Comparison of ENCODE assay signal across 18 mouse cellular contexts in genomic region chr4:97609329-97609728, GRCm38 (mm10).
DNase-seq lines count a peak whose midpoint lies in the region; ATAC-seq and TF ChIP-seq lines count a peak whose summit lies in the region.
"Had no signal": no experiment of that assay in that cellular context is flagged by ENCODE, and none has a peak within 500 bp of the region (broad histone marks: within the 10 kb centered on the region; RNA-seq: fewer than 3 reads in every experiment).

No protein-coding gene starts in this region.

- no peak overlapping the region for H3K9ac ChIP-seq in heart, adult 2 months (ENCODE audit: low read depth, low read length)
- no peak overlapping the region for H3K9ac ChIP-seq in neural tube, embryonic 13.5 days
- no peak overlapping the region for H3K9ac ChIP-seq in hindbrain, embryonic 14.5 days
- H3K9ac ChIP-seq: limb, embryonic 15.5 days; midbrain, embryonic 12.5 days had no signal

- H3K9me3 ChIP-seq in neural tube, embryonic 13.5 days: no peaks in the 10 kb centered on the region
- H3K9me3 ChIP-seq in hindbrain, embryonic 14.5 days (ENCODE audit: control insufficient read depth, low read length): no peaks in the 10 kb centered on the region
- H3K9me3 ChIP-seq: embryonic facial prominence, embryonic 10.5 days; limb, embryonic 15.5 days; midbrain, embryonic 12.5 days had no signal

- no peak for TF ChIP-seq POLR2A in heart, adult 2 months (IDR thresholded peaks at IDR 0.05; ENCODE audit: insufficient read depth, low read depth, low read length)

- H3K4me1 ChIP-seq in heart, adult 2 months (ENCODE audit: control insufficient read depth, insufficient read depth, low read length): peaks cover 7% of the 10 kb centered on the region
- peaks cover 33% of the 10 kb centered on the region for H3K4me1 ChIP-seq in neural tube, embryonic 13.5 days (replicated peaks)
- H3K4me1 ChIP-seq in hindbrain, embryonic 14.5 days (replicated peaks; ENCODE audit: control insufficient read depth, insufficient read depth, low read length): peaks cover 10% of the 10 kb centered on the region

- H3K27me3 ChIP-seq in heart, adult 2 months (ENCODE audit: control insufficient read depth, insufficient read depth, low read length): no peaks in the 10 kb centered on the region
- H3K27me3 ChIP-seq in neural tube, embryonic 13.5 days: no peaks in the 10 kb centered on the region
- no peaks in the 10 kb centered on the region for H3K27me3 ChIP-seq in hindbrain, embryonic 14.5 days (ENCODE audit: control insufficient read depth, insufficient read depth, low read length)
- H3K27me3 ChIP-seq: limb, embryonic 15.5 days had no signal

- H3K4me3 ChIP-seq in heart, adult 2 months: no peak overlapping the region
- H3K4me3 ChIP-seq in neural tube, embryonic 13.5 days: no peak overlapping the region
- H3K4me3 ChIP-seq in hindbrain, embryonic 14.5 days (replicated peaks; ENCODE audit: low read length): no peak overlapping the region
- H3K4me3 ChIP-seq: embryonic facial prominence, embryonic 10.5 days; limb, embryonic 15.5 days; midbrain, embryonic 12.5 days had no signal

- no peak for ATAC-seq in neural tube, embryonic 13.5 days (ENCODE audit: low read depth)
- no peak for ATAC-seq in hindbrain, embryonic 14.5 days (ENCODE audit: low FRiP score)
- ATAC-seq: inflammation-experienced regulatory T-cells, adult 6 months had no signal

- no peak for TF ChIP-seq EP300 in heart, adult 2 months (IDR thresholded peaks at IDR 0.05; ENCODE audit: insufficient read depth, low read depth, low read length)

- no peak for DNase-seq in heart, adult 2 months
- DNase-seq in heart, postnatal 14 days: no peak
- DNase-seq in neural tube, embryonic 10.5 days (ENCODE audit: extremely low spot score, low spot score): no peak
- no peak for DNase-seq in hindbrain, embryonic 14.5 days (ENCODE audit: low spot score)
- DNase-seq in left cerebral cortex, postnatal 36 days (ENCODE audit: low spot score in 2 of 2): no peak
- DNase-seq in ovary, adult 18-20 months (ENCODE audit: low spot score): no peak
- no peak for DNase-seq in gastrocnemius, postnatal 25 days
- DNase-seq: adrenal gland, adult 8-10 months; cerebellum, adult 11 months; cerebellum, postnatal 36 days; kidney, adult 8-10 months; kidney, postnatal 25 days; thymus, postnatal 4 days had no signal

- no peaks in the 10 kb centered on the region for H3K79me2 ChIP-seq in heart, adult 2 months (replicated peaks; ENCODE audit: control insufficient read depth, insufficient read depth, low read length)

- H3K36me3 ChIP-seq in heart, adult 2 months (ENCODE audit: control insufficient read depth, insufficient read depth, low read length): no peaks in the 10 kb centered on the region
- no peaks in the 10 kb centered on the region for H3K36me3 ChIP-seq in neural tube, embryonic 13.5 days
- no peaks in the 10 kb centered on the region for H3K36me3 ChIP-seq in hindbrain, embryonic 14.5 days (replicated peaks; ENCODE audit: control insufficient read depth, insufficient read depth)
- H3K36me3 ChIP-seq: embryonic facial prominence, embryonic 10.5 days; limb, embryonic 15.5 days; midbrain, embryonic 12.5 days had no signal

- TF ChIP-seq CTCF in heart, adult 2 months (IDR thresholded peaks at IDR 0.05): no peak

- intact Hi-C loops in heart, adult 2 months (cut with DNase I): no loop called here
- intact Hi-C loops in heart, postnatal 14 days (cut with DNase I): no loop called here
- intact Hi-C loops in left cerebral cortex, postnatal 36 days (cut with DNase I): no loop called here

- 84% methylated on average over 4 of the region's 4 CpGs for WGBS in heart, adult 2 months
- 83% methylated on average over 4 of the region's 4 CpGs for WGBS in neural tube, embryonic 13.5 days
- 73% methylated on average over 4 of the region's 4 CpGs for WGBS in hindbrain, embryonic 14.5 days

- peak overlapping the region; percentile 69 for H3K27ac ChIP-seq in heart, adult 2 months
- peak overlapping the region; percentile 33; the same call in 1 of the 2 replicates for H3K27ac ChIP-seq in neural tube, embryonic 13.5 days (replicated peaks)
- H3K27ac ChIP-seq in hindbrain, embryonic 14.5 days: peak overlapping the region; percentile 53
- H3K27ac ChIP-seq: embryonic facial prominence, embryonic 10.5 days; limb, embryonic 15.5 days; midbrain, embryonic 12.5 days had no signal

- no peak overlapping the region for H3K4me2 ChIP-seq in neural tube, embryonic 13.5 days
- no peak overlapping the region for H3K4me2 ChIP-seq in hindbrain, embryonic 14.5 days (replicated peaks)
- H3K4me2 ChIP-seq: limb, embryonic 15.5 days; midbrain, embryonic 12.5 days had no signal
